Mouse (Mus musculus) CH12.LX (cell line): ENCODE measurements at regions not wholly inside any gene's neighbourhood (a gene's known extent, or its start where the extent isn't known, plus 50 kb on each side); places are given as distances from the start of the nearest gene placed in this dataset.
A peak's percentile ranks its signal among the peaks of the same experiment; 100 is the strongest.

Experiments
- DNase-seq: peaks from one replicate; pipeline ENCODE4 v3.0.0-alpha.2; 2013; ENCODE audit errors: extremely low read depth
- H3K27ac ChIP-seq: 2 replicates; pipeline ENCODE4 v1.5.1; 2012; ENCODE audit warnings: low read depth, mild to moderate bottlenecking, control low read depth, moderate library complexity; ENCODE audit not compliant: insufficient read depth
- H3K27me3 ChIP-seq: replicated peaks from 2 replicates; pipeline ENCODE3; 2012; ENCODE audit warnings: inconsistent platforms
- H3K36me3 ChIP-seq, 2 experiments: replicated peaks in 1 of 2; 2 replicates each; pipeline versions ENCODE3 to v1.6.1; 2012; ENCODE audit warnings: inconsistent platforms in 1 of 2, low read length in 1 of 2, mild to moderate bottlenecking in 1 of 2, mixed read lengths in 1 of 2, moderate library complexity in 1 of 2; ENCODE audit not compliant: control insufficient read depth in 1 of 2, insufficient read depth in 1 of 2
- H3K4me1 ChIP-seq, 2 experiments: 2 replicates each; pipeline ENCODE4 v1.6.1; 2012; ENCODE audit warnings: inconsistent platforms in 1 of 2, moderate library complexity in 1 of 2; ENCODE audit not compliant: insufficient read depth in 2 of 2, control insufficient read depth in 1 of 2
- H3K4me2 ChIP-seq: 2 replicates; pipeline ENCODE4 v1.6.1; 2012; ENCODE audit warnings: low read depth, mild to moderate bottlenecking, control low read depth; ENCODE audit not compliant: poor library complexity, insufficient read depth, severe bottlenecking
- H3K4me3 ChIP-seq, 3 experiments: fragments of 150-350 bp in 1 of 3; sonication (generic) in 1 of 3; replicated peaks in 1 of 3; 2 replicates each; pipeline versions ENCODE3 to v1.5.1; 2011 to 2012; ENCODE audit warnings: low read depth in 2 of 3, low read length in 2 of 3, mild to moderate bottlenecking in 2 of 3, moderate library complexity in 2 of 3, control low read depth in 1 of 3, improper control_type of control experiment in 1 of 3, inconsistent platforms in 1 of 3, mixed read lengths in 1 of 3; ENCODE audit not compliant: poor library complexity in 1 of 3
- H3K79me2 ChIP-seq: replicated peaks from 2 replicates; pipeline ENCODE4 v1.6.1; 2012; ENCODE audit warnings: mild to moderate bottlenecking, moderate library complexity; ENCODE audit not compliant: control insufficient read depth, poor library complexity, insufficient read depth, severe bottlenecking; ENCODE audit errors: extremely low read depth
- H3K9ac ChIP-seq: 2 replicates; pipeline ENCODE4 v1.6.1; 2012; ENCODE audit warnings: low read depth, mild to moderate bottlenecking, control low read depth, moderate library complexity; ENCODE audit not compliant: insufficient read depth
- H3K9me3 ChIP-seq: replicated peaks from 2 replicates; pipeline ENCODE3; 2012; ENCODE audit warnings: low read length, inconsistent platforms, mixed read lengths
- CTCF ChIP-seq, 2 experiments: IDR thresholded peaks in 1 of 2; conservative IDR thresholded peaks in 1 of 2; 2 replicates each; pipeline ENCODE4 v1.5.1; 2011 to 2012; ENCODE audit warnings: low read depth in 2 of 2, low read length in 2 of 2, improper control_type of control experiment in 1 of 2, inconsistent platforms in 1 of 2, mild to moderate bottlenecking in 1 of 2, moderate library complexity in 1 of 2
- E2F4 ChIP-seq: IDR thresholded peaks from 2 replicates; pipeline ENCODE4 v1.6.1; 2011; ENCODE audit warnings: low read depth, low read length, improper control_type of control experiment; ENCODE audit not compliant: insufficient replicate concordance
- GABPA ChIP-seq: IDR thresholded peaks from 2 replicates; pipeline ENCODE4 v1.6.1; 2012; ENCODE audit warnings: low read depth, low read length, improper control_type of control experiment, inconsistent platforms; ENCODE audit not compliant: insufficient replicate concordance
- JUND ChIP-seq: conservative IDR thresholded peaks from 2 replicates; pipeline ENCODE4 v1.6.1; 2011; ENCODE audit warnings: low read depth, low read length, improper control_type of control experiment
- KAT2A ChIP-seq: IDR thresholded peaks from 2 replicates; pipeline ENCODE4 v1.6.1; 2012; ENCODE audit warnings: low read length, improper control_type of control experiment, inconsistent platforms; ENCODE audit not compliant: insufficient replicate concordance
- MXI1 ChIP-seq: IDR thresholded peaks from 2 replicates; pipeline ENCODE4 v1.6.1; 2011; ENCODE audit warnings: mild to moderate bottlenecking, low read depth, low read length, improper control_type of control experiment
- PAX5 ChIP-seq: IDR thresholded peaks from 2 replicates; pipeline ENCODE4 v1.6.1; 2012; ENCODE audit warnings: low read length, inconsistent platforms, mixed read lengths
- RAD21 ChIP-seq: IDR thresholded peaks from 2 replicates; pipeline ENCODE4 v1.6.1; 2011; ENCODE audit warnings: low read depth, mild to moderate bottlenecking, low read length, improper control_type of control experiment, moderate library complexity
- SMC3 ChIP-seq: IDR thresholded peaks from 2 replicates; pipeline ENCODE4 v1.6.1; 2011; ENCODE audit warnings: low read depth, low read length, improper control_type of control experiment
- USF2 ChIP-seq: conservative IDR thresholded peaks from 2 replicates; pipeline ENCODE4 v1.6.1; 2011; ENCODE audit warnings: low read depth, low read length, improper control_type of control experiment
- ZC3H11A ChIP-seq: IDR thresholded peaks from 2 replicates; pipeline ENCODE4 v1.6.1; 2012; ENCODE audit warnings: low read depth, mild to moderate bottlenecking, inconsistent platforms, low read length, improper control_type of control experiment
- ZKSCAN1 ChIP-seq: IDR thresholded peaks from 2 replicates; pipeline ENCODE4 v1.6.1; 2012; ENCODE audit warnings: low read depth, inconsistent platforms, low read length, improper control_type of control experiment, borderline replicate concordance
- dilution Hi-C: fragments of 300-500 bp; cut with MboI; formaldehyde crosslinking; loops from 2 replicates; pipeline ENCODE4 v1.14.3; 2020; ENCODE audit warnings: low sequenced_read_pairs; ENCODE audit not compliant: extremely low pct_unique_long_range_greater_than_20kb, extremely low pct_ligation_motif_present
- in situ Hi-C: fragments of 300-500 bp; cut with MboI; formaldehyde crosslinking; loops from 3 replicates; pipeline ENCODE4 v1.14.3; 2019; ENCODE audit warnings: low sequenced_read_pairs, low pct_ligation_motif_present, low pct_unique_long_range_greater_than_20kb, mixed read lengths

- Histone ChIP-seq H3K9ac (no peak overlapping the region), H3K4me3 (no peak overlapping the region), H3K79me2 (no peaks in the 10 kb centered on the region), H3K4me2 (no peak overlapping the region), H3K36me3 (no peaks in the 10 kb centered on the region), H3K4me1 (no peaks in the 10 kb centered on the region), H3K27me3 (no peaks in the 10 kb centered on the region), H3K9me3 (no peaks in the 10 kb centered on the region), H3K27ac (no peak overlapping the region)
- dilution Hi-C loops: no loop called here
- in situ Hi-C loops: no loop called here
- DNase-seq: peak; percentile 69
- TF ChIP-seq CTCF (conservative IDR thresholded peaks at IDR 0.05 in 1 of 2, IDR thresholded peaks at IDR 0.05 in 1 of 2; ENCODE audit: low read depth in 2 of 2, low read length in 2 of 2) (peak; percentile 89 to 93), JUND (no peak), RAD21 (peak; percentile 92), USF2 (no peak), SMC3 (peak; percentile 94), ZC3H11A (peak; percentile 81)
Observed at GRCm38 (mm10) chr6:91575662-91576364, 60.1 kb downstream of the Lsm3 start.

- H3K36me3 ChIP-seq: no peaks in the 10 kb centered on the region
- H3K27ac ChIP-seq: no peak overlapping the region
- no peaks in the 10 kb centered on the region for H3K79me2 ChIP-seq
- no peaks in the 10 kb centered on the region for H3K9me3 ChIP-seq
- no peaks in the 10 kb centered on the region for H3K27me3 ChIP-seq
- no peaks in the 10 kb centered on the region for H3K4me1 ChIP-seq
- H3K9ac ChIP-seq: no peak overlapping the region
- in situ Hi-C loops (no loop called here), dilution Hi-C loops (no loop called here)
- DNase-seq: no peak
- TF ChIP-seq PAX5 (no peak), GABPA (no peak)
- TF ChIP-seq, all 38 proteins: peak for 0
- Histone ChIP-seq H3K4me3 (no peak overlapping the region), H3K4me2 (no peak overlapping the region)
Observed at GRCm38 (mm10) chr6:91576906-91577305, 61.2 kb downstream of the Lsm3 start.

GRCm38 (mm10) chr6:91579666-91580065 is 63.9 kb downstream of the Lsm3 start:
- no peak overlapping the region for H3K4me2 ChIP-seq
- H3K4me1 ChIP-seq: no peaks in the 10 kb centered on the region
- no peak overlapping the region for H3K27ac ChIP-seq
- no peaks in the 10 kb centered on the region for H3K79me2 ChIP-seq
- H3K4me3 ChIP-seq: no peak overlapping the region
- dilution Hi-C loops: no loop called here
- no peaks in the 10 kb centered on the region for H3K36me3 ChIP-seq
- DNase-seq: no peak
- no peaks in the 10 kb centered on the region for H3K27me3 ChIP-seq
- in situ Hi-C loops: no loop called here
- H3K9ac ChIP-seq: no peak overlapping the region
- no peaks in the 10 kb centered on the region for H3K9me3 ChIP-seq
- TF ChIP-seq JUND: no peak
- TF ChIP-seq ZKSCAN1: no peak
- TF ChIP-seq E2F4: no peak
- TF ChIP-seq MXI1: no peak
- TF ChIP-seq KAT2A: no peak
- TF ChIP-seq, all 38 proteins: peak for 0
